Mouse (Mus musculus) neural tube, embryonic 10.5 days (tissue): ENCODE results near the gene Snrpa.
A peak's percentile ranks its signal among the peaks of the same experiment; 100 is the strongest.

Experiments
- DNase-seq: peaks from one replicate; pipeline ENCODE4 v3.0.0-alpha.2; 2017; ENCODE audit warnings: low spot score; ENCODE audit errors: extremely low spot score

The Snrpa gene

GRCm38 (mm10) chr7:27198779-27199178 is 2.7 kb upstream of the Snrpa start:
- no peak for DNase-seq

GRCm38 (mm10) chr7:27198355-27198754 is 2.3 kb upstream of the Snrpa start:
- no peak for DNase-seq

- no peak for DNase-seq
Measured at GRCm38 (mm10) chr7:27197634-27198033, 1.6 kb upstream of the Snrpa start.

GRCm38 (mm10) chr7:27197136-27197535 is 1.1 kb upstream of the Snrpa start:
- DNase-seq, result no peak

DNA sequence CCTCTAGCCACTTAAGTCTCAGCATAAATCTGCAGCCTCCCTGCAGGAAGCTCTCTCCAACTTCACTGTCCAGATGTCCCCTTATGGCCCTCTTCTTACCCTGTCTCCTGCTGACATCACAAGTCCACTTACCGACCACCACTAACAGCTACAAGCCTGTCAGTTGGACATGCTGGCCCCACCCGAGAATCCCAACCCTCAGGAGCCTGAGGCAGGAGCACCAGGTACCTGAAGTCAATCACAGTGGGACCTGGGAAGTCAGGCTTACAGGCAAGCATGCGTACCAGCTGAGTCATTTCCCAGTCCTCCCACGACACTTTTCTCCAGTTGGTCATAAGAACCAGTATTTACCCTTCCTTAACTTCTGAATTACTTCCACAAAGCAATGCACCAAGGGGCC is 2.3 kb downstream of the Snrpa start:
- DNase-seq, result no peak

DNA sequence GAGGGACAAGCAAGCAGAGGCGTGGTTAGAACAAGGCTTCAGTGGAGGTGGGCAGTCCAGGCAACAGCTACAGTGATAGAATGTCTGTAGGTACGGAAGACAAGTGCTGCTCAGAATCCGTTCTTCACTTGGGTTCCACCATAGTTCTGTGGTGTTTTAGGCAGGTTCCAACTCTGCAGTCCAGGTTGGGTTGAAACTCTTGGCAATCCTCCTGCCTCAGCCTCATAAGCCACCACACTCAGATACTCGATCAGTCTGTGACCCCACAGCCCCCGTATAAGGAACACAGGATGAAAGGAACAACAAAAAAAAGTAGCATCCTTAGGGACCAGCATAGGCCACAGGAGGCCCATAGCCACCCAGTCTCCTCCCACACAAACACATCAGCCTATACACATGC is 3.6 kb downstream of the Snrpa start:
- DNase-seq, result no peak

- no peak for DNase-seq
Measured at GRCm38 (mm10) chr7:27189271-27189931, 6.7 kb downstream of the Snrpa start.

- no peak for DNase-seq
Measured at GRCm38 (mm10) chr7:27185986-27186385, 10.1 kb downstream of the Snrpa start.

GRCm38 (mm10) chr7:27184964-27185363 is 11.1 kb downstream of the Snrpa start:
- DNase-seq, result peak; percentile 64

DNA sequence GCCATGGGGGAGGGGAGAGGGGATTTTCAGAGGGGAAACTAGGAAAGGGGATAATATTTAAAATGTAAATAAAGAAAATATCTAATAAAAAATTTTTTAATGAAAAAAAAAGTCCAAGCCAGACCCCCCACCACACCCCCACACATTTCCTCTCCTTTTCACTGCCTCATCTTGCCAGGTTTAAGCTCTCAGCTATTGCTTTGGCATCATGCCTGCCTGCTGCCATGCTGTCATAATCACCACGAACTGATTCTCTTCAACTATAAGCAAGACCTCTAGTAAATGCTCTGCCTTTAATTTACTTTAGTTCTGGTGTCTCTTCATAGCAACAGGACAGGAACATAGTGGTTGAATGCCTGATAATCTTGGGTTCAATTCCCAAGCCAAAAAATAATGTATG is 13.6 kb downstream of the Snrpa start:
- DNase-seq, result no peak

DNA sequence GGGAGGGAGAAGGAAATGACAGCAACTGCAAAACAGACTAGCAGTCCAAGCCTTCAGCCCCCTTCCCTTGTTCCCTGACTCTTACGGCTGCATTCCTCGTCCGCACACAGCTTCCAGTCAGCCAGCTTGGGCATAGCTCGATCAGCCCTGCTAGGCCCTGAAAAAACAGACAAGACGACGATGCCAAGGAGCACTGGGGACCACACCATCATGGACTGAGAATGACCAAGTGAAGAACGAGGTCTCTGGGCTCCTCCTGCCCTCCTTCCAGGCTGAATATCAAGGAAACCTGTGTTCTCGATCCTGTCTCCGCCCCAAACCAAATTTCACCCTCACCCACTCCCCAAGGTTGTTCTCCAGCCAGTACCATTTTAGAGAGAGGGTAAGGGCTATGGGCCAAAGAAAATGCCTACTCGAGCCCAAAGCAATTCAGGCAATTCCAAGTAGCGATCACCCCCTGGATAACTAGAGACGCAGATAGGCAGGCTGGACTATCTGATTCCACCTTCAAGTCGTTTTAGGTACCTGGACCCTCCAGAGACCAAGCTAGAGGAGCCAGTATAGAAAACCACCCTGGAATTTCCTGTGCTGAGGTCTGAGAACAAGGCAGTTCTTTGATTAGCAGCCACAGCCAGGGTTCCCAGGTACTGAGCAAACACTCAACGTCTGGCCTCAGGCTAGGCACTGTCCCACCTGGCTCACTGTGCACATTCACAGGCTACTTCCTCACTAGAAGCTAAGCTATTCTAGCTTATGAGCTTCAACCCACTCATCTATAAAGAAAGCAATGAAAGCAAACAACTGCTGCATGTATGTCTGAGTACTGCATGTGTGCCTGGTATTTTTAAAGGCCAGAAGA is 15.0 kb downstream of the Snrpa start, which contains the start of the genes Gm21983 and Mia:
TSS of gene Gm21983 (minus strand) at position 250 of the 859 bp plus-strand sequence.
TSS of gene Mia (minus strand) at position 321 of the 859 bp plus-strand sequence.
- DNase-seq, result no peak

DNA sequence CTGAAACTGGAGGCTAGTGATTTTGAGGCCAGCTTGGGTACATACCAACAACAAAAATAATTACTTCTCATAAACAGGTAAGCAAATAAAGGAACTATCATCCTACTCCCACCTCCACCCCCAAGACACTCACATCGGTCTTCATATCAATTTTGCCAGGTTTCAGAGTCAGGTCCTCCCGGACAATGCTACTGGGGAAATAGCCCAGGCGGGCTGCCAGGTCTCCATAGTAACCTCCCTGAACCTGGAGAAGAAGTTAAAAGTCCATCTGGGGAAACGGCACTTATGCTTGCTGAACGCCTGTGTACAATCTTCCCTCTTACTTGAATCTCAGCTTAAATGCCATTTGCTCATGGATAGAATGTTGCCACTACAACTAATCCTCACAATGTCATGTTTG is 16.0 kb downstream of the Snrpa start:
- no peak for DNase-seq

- DNase-seq, result no peak
Measured at GRCm38 (mm10) chr7:27179217-27179918, 16.7 kb downstream of the Snrpa start.

DNA sequence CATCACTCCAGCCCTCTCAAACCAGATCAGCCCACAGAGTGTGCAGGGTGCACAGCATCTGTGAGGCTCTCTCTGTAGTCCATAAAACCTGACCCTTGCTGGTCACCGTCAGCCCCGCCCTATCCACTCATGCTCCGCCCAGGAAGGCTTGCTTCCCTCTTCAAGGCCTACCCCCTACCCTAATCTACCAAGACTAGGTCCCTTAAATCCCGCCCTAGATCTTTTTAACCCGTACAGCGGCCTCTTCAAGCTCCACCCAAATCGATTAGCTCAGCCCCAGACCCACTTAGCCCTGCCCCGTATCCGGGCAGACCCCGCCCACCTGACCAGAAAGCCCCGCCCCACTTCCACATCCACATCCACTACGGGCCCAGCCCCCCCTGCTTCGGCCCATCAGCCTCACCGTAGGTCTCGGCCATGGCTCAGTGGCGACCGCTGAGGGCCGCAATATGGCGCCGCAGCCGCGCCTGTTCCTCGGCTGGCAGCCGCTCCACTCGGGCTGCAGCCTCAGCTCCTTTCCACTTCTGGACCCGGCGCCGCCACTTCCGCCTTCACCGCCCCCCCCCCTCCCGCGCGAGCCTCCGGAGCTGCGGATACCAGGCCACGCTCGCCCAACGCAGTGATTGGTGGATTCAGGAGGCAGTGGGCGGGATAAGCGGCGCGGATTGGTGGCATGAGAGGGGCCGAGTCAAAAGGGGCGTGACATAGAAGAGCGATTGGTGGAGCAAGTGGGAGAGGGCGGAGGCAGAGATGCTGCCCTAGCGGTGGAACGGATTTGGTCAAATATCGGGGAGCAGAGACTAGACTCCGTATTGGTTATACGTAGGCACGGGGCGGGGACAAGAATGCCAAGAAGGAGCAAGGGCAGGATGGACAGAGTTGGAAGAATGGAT is 17.5 kb downstream of the Snrpa start, which contains the start of gene Rab4b:
TSS of gene Rab4b (minus strand) at position 573 of the 893 bp plus-strand sequence.
- peak; percentile 99 for DNase-seq

- no peak for DNase-seq
Measured at GRCm38 (mm10) chr7:27177942-27178323, 18.1 kb downstream of the Snrpa start.

DNA sequence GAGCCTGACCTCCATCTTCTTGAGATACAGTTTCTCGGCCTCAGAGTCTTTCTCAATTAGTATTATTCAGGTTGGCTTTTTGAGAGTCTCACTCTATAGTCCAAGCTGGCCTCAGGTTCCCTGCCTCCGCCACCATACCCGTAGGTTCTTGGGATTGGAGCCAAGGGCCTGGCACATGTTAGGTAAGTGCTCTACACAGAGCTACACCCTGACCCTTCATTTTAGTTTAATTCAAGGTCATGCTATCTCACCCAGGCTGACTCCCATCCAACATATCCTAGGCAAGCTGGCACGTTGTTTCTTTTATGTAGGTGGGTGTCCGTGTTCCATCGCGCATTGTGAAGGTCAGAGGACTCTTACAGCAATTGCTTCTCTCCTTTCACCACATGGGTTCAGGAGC is 21.2 kb downstream of the Snrpa start:
- no peak for DNase-seq

- DNase-seq, result no peak
Measured at GRCm38 (mm10) chr7:27174496-27174895, 21.6 kb downstream of the Snrpa start.

GRCm38 (mm10) chr7:27170981-27171380 is 25.1 kb downstream of the Snrpa start:
- DNase-seq, result no peak

DNA sequence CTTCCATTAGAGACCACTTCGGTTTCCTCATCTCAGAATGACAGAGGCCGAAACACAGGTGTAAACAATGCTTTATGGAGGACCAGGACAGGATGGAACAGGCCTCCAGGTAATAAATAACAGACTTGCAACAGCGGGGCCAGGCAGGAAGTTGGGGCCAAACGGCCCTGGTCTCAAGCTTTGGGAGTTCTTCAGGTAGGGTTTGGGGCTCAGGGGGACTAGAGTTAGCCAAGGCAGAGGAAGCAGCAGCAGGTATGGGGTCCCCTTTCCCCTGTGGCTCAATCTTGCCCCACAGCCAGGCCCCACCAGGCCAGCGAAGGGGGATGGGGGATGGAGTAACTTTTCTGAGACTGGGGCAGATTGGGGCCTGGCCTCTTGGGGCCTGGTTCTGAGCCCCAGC is 27.7 kb downstream of the Snrpa start:
- DNase-seq, result no peak

- no peak for DNase-seq
Measured at GRCm38 (mm10) chr7:27167475-27168094, 28.5 kb downstream of the Snrpa start.
